Mouse (Mus musculus) spleen, adult 2 months (tissue): Measurements from ENCODE around the gene Eloa.

Experiments
- CTCF ChIP-seq: fragments of 200-500 bp; IDR thresholded peaks from 2 replicates; pipeline ENCODE4 v1.5.1; 2011; ENCODE audit warnings: mild to moderate bottlenecking, inconsistent platforms; ENCODE audit not compliant: insufficient read depth, insufficient read length, insufficient replicate concordance; ENCODE audit errors: extremely low read depth
- POLR2A ChIP-seq: fragments of 200-500 bp; IDR thresholded peaks from 2 replicates; pipeline ENCODE4 v1.6.1; 2011; ENCODE audit warnings: low read depth, low read length, inconsistent platforms

GRCm38 (mm10) chr4:135964426-135964825, 57.1 kb downstream of the Eloa start:
- TF ChIP-seq CTCF (no peak), POLR2A (no peak)
